Mouse (Mus musculus) G1E (cell line): Measurements from ENCODE around the gene Cpne9.

Experiments used
- CTCF ChIP-seq: IDR thresholded peaks from 2 replicates; pipeline ENCODE4 v1.5.1; 2012; ENCODE audit warnings: low read depth, low read length, inconsistent platforms, mixed read lengths
- GATA1 ChIP-seq: IDR thresholded peaks from 2 replicates; pipeline ENCODE4 v1.6.1; 2012; ENCODE audit warnings: borderline replicate concordance, low read length, inconsistent platforms, mixed read lengths

DNA sequence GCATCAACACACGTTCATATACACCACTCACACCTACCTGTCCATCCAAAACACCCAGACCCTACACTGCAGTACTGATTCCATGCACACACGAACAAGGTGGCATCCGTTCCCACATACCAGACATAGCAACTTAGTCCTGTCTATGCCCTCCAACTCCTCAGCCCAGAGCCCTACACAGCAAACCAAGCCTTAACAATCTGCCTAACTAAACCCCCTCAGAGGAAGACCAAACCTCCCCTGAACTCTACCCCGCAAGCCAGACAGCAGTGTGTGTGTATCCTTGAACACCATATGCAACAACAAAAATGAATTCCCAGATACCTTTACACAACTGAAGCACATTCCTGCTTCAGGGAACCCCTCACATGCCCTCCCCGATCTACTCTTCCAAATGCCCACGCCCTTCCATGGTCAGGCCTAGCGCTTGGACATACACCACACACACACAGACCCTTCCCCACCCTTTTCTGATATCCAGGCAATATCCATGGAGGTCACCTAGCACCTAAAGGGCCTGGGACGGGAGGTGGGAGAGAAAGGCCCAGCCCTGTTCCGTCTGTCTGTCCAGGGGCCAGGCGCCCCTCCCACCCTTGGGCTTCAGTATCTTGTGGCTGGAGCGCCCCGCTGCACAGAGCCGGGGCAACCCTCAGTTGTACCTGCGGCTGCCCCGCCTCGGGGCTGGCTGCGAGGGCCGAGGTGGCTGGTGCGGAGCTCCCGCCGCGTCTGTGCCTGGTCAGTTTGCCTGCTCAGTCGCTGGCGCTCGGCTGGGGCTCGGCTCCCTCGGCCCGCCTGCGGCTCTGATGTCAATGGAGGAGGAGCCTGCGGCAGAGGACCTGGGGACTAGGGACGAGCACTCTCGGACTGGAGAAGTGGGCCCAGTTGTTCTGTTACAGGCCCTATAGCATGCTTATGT lies 61.3 kb downstream of the Cpne9 start, which contains the start of gene Camk1:
- TF ChIP-seq CTCF (no peak), GATA1 (no peak)
